Mouse (Mus musculus): ENCODE data around the gene Gm42674. TPM values are rescaled to one million over a fixed set of nuclear protein-coding genes. Genes with fewer than 3 reads are reported as not detected.

Gm42674 gene
- polyA plus RNA-seq, 1 experiment from 2014 or later = not detected

GRCm38 (mm10) chr3:90612728-90613291, 11.1 kb downstream of the Gm42674 start, which contains the start of gene S100a6:
Gene S100a6 (plus strand): TSS chr3:90612882.
- Histone ChIP-seq H3K27me3 (no peaks in the 10 kb centered on the region), H3K9ac (0 out of 2 replicates have a peak within 1 kb of the TSS, but pooled peaks have one; percentile 10), H3K9me3 (no peaks in the 10 kb centered on the region), H3K36me3 (no peaks in the 10 kb centered on the region), H3K27ac (no peak within 1 kb of the TSS), H3K4me3 (peak within 1 kb of the TSS; percentile 33), H3K4me1 (peaks cover 20% of the 10 kb centered on the region), H3K4me2 (peak within 1 kb of the TSS; percentile 77)
- ATAC-seq (ENCODE audit: borderline replicate concordance, extremely low read depth, low FRiP score, low TSS enrichment) = peak; percentile 73; the same call in 1 of the 2 replicates
- under 1% methylated on average over 23 of the region's 23 CpGs for WGBS

GRCm38 (mm10) chr3:90613461-90614147, 11.9 kb downstream of the Gm42674 start:
- H3K27me3 ChIP-seq = no peaks in the 10 kb centered on the region
- peaks cover 20% of the 10 kb centered on the region for H3K4me1 ChIP-seq
- H3K36me3 ChIP-seq = no peaks in the 10 kb centered on the region
- no peak for ATAC-seq (ENCODE audit: borderline replicate concordance, extremely low read depth, low FRiP score, low TSS enrichment)
- peak overlapping the region; percentile 77 for H3K4me2 ChIP-seq
- no peaks in the 10 kb centered on the region for H3K9me3 ChIP-seq
- H3K9ac ChIP-seq = no peak overlapping the region
- 58% methylated on average over 7 of the region's 7 CpGs for WGBS
- peak overlapping the region; percentile 33 for H3K4me3 ChIP-seq
- H3K27ac ChIP-seq = no peak overlapping the region

- Histone ChIP-seq H3K27me3 (no peaks in the 10 kb centered on the region), H3K9ac (no peak overlapping the region), H3K36me3 (no peaks in the 10 kb centered on the region), H3K4me3 (no peak overlapping the region), H3K9me3 (no peaks in the 10 kb centered on the region), H3K4me2 (peak overlapping the region; percentile 77), H3K27ac (0 out of 2 replicates have a peak overlapping the region, but pooled peaks have one; percentile 51), H3K4me1 (peaks cover 20% of the 10 kb centered on the region)
- 83% methylated on average over 6 of the region's 6 CpGs for WGBS
- ATAC-seq (ENCODE audit: borderline replicate concordance, extremely low read depth, low FRiP score, low TSS enrichment) = no peak
Measured at GRCm38 (mm10) chr3:90614148-90614530, 12.4 kb downstream of the Gm42674 start.

- Histone ChIP-seq H3K27ac (peak overlapping the region; percentile 51), H3K4me3 (no peak overlapping the region), H3K4me1 (peaks cover 20% of the 10 kb centered on the region), H3K27me3 (no peaks in the 10 kb centered on the region), H3K36me3 (no peaks in the 10 kb centered on the region), H3K4me2 (peak overlapping the region; percentile 77), H3K9ac (no peak overlapping the region), H3K9me3 (no peaks in the 10 kb centered on the region)
- ATAC-seq (ENCODE audit: borderline replicate concordance, extremely low read depth, low FRiP score, low TSS enrichment) = 0 out of 2 replicates have a peak, but pooled peaks have one; percentile 17
- 61% methylated on average over 11 of the region's 11 CpGs for WGBS
Measured at GRCm38 (mm10) chr3:90614611-90615251, 13.0 kb downstream of the Gm42674 start.

- 7% methylated on average over 7 of the region's 7 CpGs for WGBS
- Histone ChIP-seq H3K27me3 (no peaks in the 10 kb centered on the region), H3K9ac (no peak overlapping the region), H3K36me3 (no peaks in the 10 kb centered on the region), H3K4me2 (peak overlapping the region; percentile 77), H3K4me1 (peaks cover 20% of the 10 kb centered on the region), H3K9me3 (no peaks in the 10 kb centered on the region), H3K27ac (peak overlapping the region; percentile 51), H3K4me3 (no peak overlapping the region)
- ATAC-seq (ENCODE audit: borderline replicate concordance, extremely low read depth, low FRiP score, low TSS enrichment) = peak; percentile 77
Measured at GRCm38 (mm10) chr3:90615415-90615814, 13.7 kb downstream of the Gm42674 start.

- no peak for ATAC-seq (ENCODE audit: borderline replicate concordance, extremely low read depth, low FRiP score, low TSS enrichment)
- H3K4me1 ChIP-seq = peaks cover 20% of the 10 kb centered on the region
- no peak overlapping the region; the same call in 1 of the 2 replicates for H3K4me2 ChIP-seq
- no peaks in the 10 kb centered on the region for H3K36me3 ChIP-seq
- H3K9me3 ChIP-seq = no peaks in the 10 kb centered on the region
- peak overlapping the region; percentile 48; the same call in 1 of the 2 replicates for H3K27ac ChIP-seq
- H3K27me3 ChIP-seq = no peaks in the 10 kb centered on the region
- WGBS = 50% methylated on average over 1 of the region's 1 CpGs
- no peak overlapping the region for H3K9ac ChIP-seq
- H3K4me3 ChIP-seq = no peak overlapping the region
Measured at GRCm38 (mm10) chr3:90615911-90616310, 14.2 kb downstream of the Gm42674 start.

GRCm38 (mm10) chr3:90617586-90617985, 15.9 kb downstream of the Gm42674 start:
- peaks cover 20% of the 10 kb centered on the region for H3K4me1 ChIP-seq
- no peak overlapping the region for H3K4me2 ChIP-seq
- no peaks in the 10 kb centered on the region for H3K27me3 ChIP-seq
- no peak overlapping the region for H3K4me3 ChIP-seq
- no peak for ATAC-seq (ENCODE audit: borderline replicate concordance, extremely low read depth, low FRiP score, low TSS enrichment)
- no peak overlapping the region for H3K9ac ChIP-seq
- WGBS = 24% methylated on average over 1 of the region's 1 CpGs
- H3K27ac ChIP-seq = no peak overlapping the region
- H3K9me3 ChIP-seq = no peaks in the 10 kb centered on the region
- no peaks in the 10 kb centered on the region for H3K36me3 ChIP-seq

GRCm38 (mm10) chr3:90621552-90621951, 19.8 kb downstream of the Gm42674 start:
- no peak overlapping the region for H3K4me2 ChIP-seq
- H3K36me3 ChIP-seq = no peaks in the 10 kb centered on the region
- peaks cover 17% of the 10 kb centered on the region for H3K4me1 ChIP-seq
- H3K4me3 ChIP-seq = no peak overlapping the region
- H3K9ac ChIP-seq = no peak overlapping the region
- 30% methylated on average over 7 of the region's 7 CpGs for WGBS
- no peak overlapping the region for H3K27ac ChIP-seq
- H3K27me3 ChIP-seq = no peaks in the 10 kb centered on the region
- H3K9me3 ChIP-seq = no peaks in the 10 kb centered on the region
- no peak for ATAC-seq (ENCODE audit: borderline replicate concordance, extremely low read depth, low FRiP score, low TSS enrichment)

- no peaks in the 10 kb centered on the region for H3K36me3 ChIP-seq
- H3K9me3 ChIP-seq = no peaks in the 10 kb centered on the region
- no peak overlapping the region for H3K4me3 ChIP-seq
- H3K27me3 ChIP-seq = no peaks in the 10 kb centered on the region
- peak; percentile 46; the same call in 1 of the 2 replicates for ATAC-seq (ENCODE audit: borderline replicate concordance, extremely low read depth, low FRiP score, low TSS enrichment)
- H3K27ac ChIP-seq = peak overlapping the region; percentile 53
- WGBS = 18% methylated on average over 2 of the region's 2 CpGs
- H3K4me1 ChIP-seq = peaks cover 17% of the 10 kb centered on the region
- H3K4me2 ChIP-seq = no peak overlapping the region
- no peak overlapping the region for H3K9ac ChIP-seq
Measured at GRCm38 (mm10) chr3:90623435-90624071, 21.8 kb downstream of the Gm42674 start.

GRCm38 (mm10) chr3:90625496-90625895, 23.8 kb downstream of the Gm42674 start:
- Histone ChIP-seq H3K4me2 (no peak overlapping the region), H3K27ac (peak overlapping the region; percentile 83), H3K27me3 (no peaks in the 10 kb centered on the region), H3K4me3 (no peak overlapping the region), H3K9me3 (no peaks in the 10 kb centered on the region), H3K36me3 (no peaks in the 10 kb centered on the region), H3K4me1 (peaks cover 17% of the 10 kb centered on the region), H3K9ac (no peak overlapping the region)
- WGBS = 70% methylated on average over 5 of the region's 5 CpGs
- no peak for ATAC-seq (ENCODE audit: borderline replicate concordance, extremely low read depth, low FRiP score, low TSS enrichment)

GRCm38 (mm10) chr3:90626266-90627021, 24.7 kb downstream of the Gm42674 start:
- H3K27ac ChIP-seq = peak overlapping the region; percentile 83
- H3K36me3 ChIP-seq = no peaks in the 10 kb centered on the region

More at GRCm38 (mm10) chr3:90626266-90627021, 24.7 kb downstream of the Gm42674 start:
- no peak overlapping the region for H3K4me3 ChIP-seq
- H3K9me3 ChIP-seq = no peaks in the 10 kb centered on the region
- H3K4me2 ChIP-seq = no peak overlapping the region
- peaks cover 17% of the 10 kb centered on the region for H3K4me1 ChIP-seq
- WGBS = 36% methylated on average over 9 of the region's 9 CpGs
- H3K9ac ChIP-seq = no peak overlapping the region
- no peaks in the 10 kb centered on the region for H3K27me3 ChIP-seq
- peak; percentile 19; the same call in 1 of the 2 replicates for ATAC-seq (ENCODE audit: borderline replicate concordance, extremely low read depth, low FRiP score, low TSS enrichment)
